Mouse (Mus musculus) brain, adult 2 months (tissue): ENCODE measurements around the gene Auts2.

Experiments
- DNase-seq: peaks from one replicate; pipeline ENCODE4 v3.0.0; 2011; ENCODE audit warnings: low read depth, low spot score

Gene Auts2

GRCm38 (mm10) chr5:131843766-131844518, 699.2 kb downstream of the Auts2 start:
- peak; percentile 71 for DNase-seq

GRCm38 (mm10) chr5:131839657-131840315, 703.4 kb downstream of the Auts2 start:
- no peak for DNase-seq

GRCm38 (mm10) chr5:131839023-131839422, 704.1 kb downstream of the Auts2 start:
- DNase-seq = no peak

- DNase-seq = no peak
These were observed 705.1 kb downstream of the Auts2 start for GRCm38 (mm10) chr5:131838064-131838463.

- no peak for DNase-seq
These were observed 707.0 kb downstream of the Auts2 start for GRCm38 (mm10) chr5:131836014-131836735.

- peak; percentile 34 for DNase-seq
These were observed 710.0 kb downstream of the Auts2 start for GRCm38 (mm10) chr5:131832891-131833876.

GRCm38 (mm10) chr5:131830111-131830510, 713.0 kb downstream of the Auts2 start:
- peak; percentile 28 for DNase-seq

- DNase-seq = no peak
These were observed 713.9 kb downstream of the Auts2 start for GRCm38 (mm10) chr5:131829248-131829647.

GRCm38 (mm10) chr5:131828607-131829006, 714.5 kb downstream of the Auts2 start:
- no peak for DNase-seq

GRCm38 (mm10) chr5:131826362-131827261, 716.5 kb downstream of the Auts2 start:
- no peak for DNase-seq

- DNase-seq = peak; percentile 75
These were observed 717.7 kb downstream of the Auts2 start for GRCm38 (mm10) chr5:131825421-131825820.

- peak; percentile 78 for DNase-seq
These were observed 718.8 kb downstream of the Auts2 start for GRCm38 (mm10) chr5:131824197-131824991.

- peak; percentile 50 for DNase-seq
These were observed 721.7 kb downstream of the Auts2 start for GRCm38 (mm10) chr5:131821461-131821860.

GRCm38 (mm10) chr5:131819251-131819691, 723.9 kb downstream of the Auts2 start:
- peak; percentile 95 for DNase-seq

GRCm38 (mm10) chr5:131815498-131815897, 727.6 kb downstream of the Auts2 start:
- DNase-seq = no peak

GRCm38 (mm10) chr5:131814503-131815003, 728.6 kb downstream of the Auts2 start:
- peak; percentile 79 for DNase-seq

GRCm38 (mm10) chr5:131813952-131814502, 729.1 kb downstream of the Auts2 start:
- no peak for DNase-seq

GRCm38 (mm10) chr5:131813331-131813781, 729.8 kb downstream of the Auts2 start:
- DNase-seq = peak; percentile 89
